Mouse (Mus musculus) thymus, adult 2 months (tissue): ENCODE results near the gene Nt5dc3.

Experiments
- CTCF ChIP-seq: fragments of 200-500 bp; IDR thresholded peaks from 2 replicates; pipeline ENCODE4 v1.5.1; 2012; ENCODE audit warnings: mild to moderate bottlenecking, control low read depth, low read length, moderate library complexity, borderline replicate concordance; ENCODE audit not compliant: control insufficient read depth, poor library complexity, insufficient read depth; ENCODE audit errors: extremely low read depth
- POLR2A ChIP-seq: fragments of 200-500 bp; IDR thresholded peaks from 2 replicates; pipeline ENCODE4 v1.6.1; 2012; ENCODE audit warnings: mild to moderate bottlenecking, low read length, control low read depth, moderate library complexity; ENCODE audit not compliant: control insufficient read depth, poor library complexity, insufficient read depth; ENCODE audit errors: extremely low read depth

GRCm38 (mm10) chr10:86821014-86821413 is 42.2 kb downstream of the Nt5dc3 start:
- TF ChIP-seq CTCF (no peak), POLR2A (no peak)
